Mouse (Mus musculus) intestine, embryonic 14.5 days (tissue): ENCODE measurements around the gene Stk40. TPM values are rescaled to one million over a fixed set of nuclear protein-coding genes. Genes with fewer than 3 reads are reported as not detected.
A peak's percentile ranks its signal among the peaks of the same experiment; 100 is the strongest.

Experiments
- ATAC-seq: fragments of 200-750 bp; cut with Nextera tagmentation; replicated peaks from 2 replicates; pipeline ENCODE4 v1.8.0; 2017; ENCODE audit warnings: low read depth, moderate number of reproducible peaks, moderate TSS enrichment, moderate library complexity; ENCODE audit not compliant: low FRiP score, low TSS enrichment
- DNase-seq: peaks from one replicate; pipeline ENCODE4 v3.0.0-alpha.2; 2018; ENCODE audit warnings: low spot score
- H3K27ac ChIP-seq: fragments of 300-500 bp; sonication (generic); 2 replicates; pipeline ENCODE4 v1.5.1; 2014; ENCODE audit warnings: low read depth, mild to moderate bottlenecking, control low read depth
- H3K27me3 ChIP-seq: fragments of 300-500 bp; sonication (generic); replicated peaks from 2 replicates; pipeline ENCODE4 v1.6.1; 2014; ENCODE audit warnings: low read length, control low read depth; ENCODE audit not compliant: control insufficient read depth, insufficient read depth
- H3K36me3 ChIP-seq: fragments of 300-500 bp; sonication (generic); 2 replicates; pipeline ENCODE4 v1.6.1; 2014; ENCODE audit warnings: low read length, control low read depth; ENCODE audit not compliant: control insufficient read depth, insufficient read depth
- H3K4me1 ChIP-seq: fragments of 300-500 bp; sonication (generic); replicated peaks from 2 replicates; pipeline ENCODE4 v1.6.1; 2014; ENCODE audit warnings: low read length, control low read depth, mixed read lengths; ENCODE audit not compliant: control insufficient read depth, insufficient read depth
- H3K4me2 ChIP-seq: fragments of 300-500 bp; sonication (generic); 2 replicates; pipeline ENCODE4 v1.6.1; 2014; ENCODE audit warnings: low read length
- H3K4me3 ChIP-seq: fragments of 300-500 bp; sonication (generic); 2 replicates; pipeline ENCODE4 v1.5.1; 2014; ENCODE audit warnings: low read depth, low read length, control low read depth, mixed read lengths
- H3K9ac ChIP-seq: fragments of 300-500 bp; sonication (generic); 2 replicates; pipeline ENCODE4 v1.6.1; 2014; ENCODE audit warnings: mild to moderate bottlenecking, low read length
- H3K9me3 ChIP-seq: fragments of 300-500 bp; sonication (generic); 2 replicates; pipeline ENCODE4 v1.6.1; 2016; ENCODE audit warnings: low read length, control low read depth; ENCODE audit not compliant: control insufficient read depth
- WGBS: fragments of 180-500 bp; shearing (Covaris S2); extraction: QIAGEN DNeasy Blood & Tissue Kit; methylation state at CpG from one replicate; pipeline ENCODE4 v1.1.7; 2014; 5-methylcytosine and 5-hydroxymethylcytosine counted together
- polyA plus RNA-seq: library from polyadenylated mRNA; unstranded; fragments of >200 nt; fragmentation: Nextera tagmentation; extraction: Ambion mirVana; gene quantifications from 2 replicates; pipeline ENCODE4 v1.2.1, GENCODE M21; 2014

Stk40 gene
- 22.5 and 23.8 TPM in 2 replicates for polyA plus RNA-seq

- WGBS: under 1% methylated on average over 34 of the region's 34 CpGs
- H3K4me3 ChIP-seq: peak within 1 kb of the TSS; percentile 65
- H3K9me3 ChIP-seq: no peaks in the 10 kb centered on the region
- 0 out of 2 replicates have a peak, but pooled peaks cover under 1% of the 10 kb centered on the region for H3K36me3 ChIP-seq
- H3K27me3 ChIP-seq: no peaks in the 10 kb centered on the region
- DNase-seq (peak; percentile 99), ATAC-seq (peak; percentile 96)
- H3K4me2 ChIP-seq: peak within 1 kb of the TSS; percentile 85
- H3K4me1 ChIP-seq: peaks cover 21% of the 10 kb centered on the region
- peak within 1 kb of the TSS; percentile 85 for H3K27ac ChIP-seq
- H3K9ac ChIP-seq: peak within 1 kb of the TSS; percentile 72
These were observed at the start of gene Stk40 for GRCm38 (mm10) chr4:126103590-126104068. Gene Stk40 (plus strand): TSS chr4:126103957.

- ATAC-seq (peak; percentile 26; the same call in 1 of the 2 replicates), DNase-seq (peak; percentile 51)
- H3K36me3 ChIP-seq: peaks cover 31% of the 10 kb centered on the region
These were observed 46.3 kb upstream of the Stk40 start for GRCm38 (mm10) chr4:126057207-126058133.

GRCm38 (mm10) chr4:126058134-126058996 is 45.4 kb upstream of the Stk40 start, which contains the start of gene Oscp1:
Gene Oscp1 (plus strand): TSS chr4:126058565.
- peak within 1 kb of the TSS; percentile 52; the same call in 1 of the 2 replicates for H3K27ac ChIP-seq
- H3K9ac ChIP-seq: peak within 1 kb of the TSS; percentile 34
- H3K4me1 ChIP-seq: peaks cover 3% of the 10 kb centered on the region; the same call in 1 of the 2 replicates
- H3K9me3 ChIP-seq: no peaks in the 10 kb centered on the region
- WGBS: under 1% methylated on average over 57 of the region's 57 CpGs
- peaks cover 26% of the 10 kb centered on the region for H3K36me3 ChIP-seq
- H3K4me3 ChIP-seq: peak within 1 kb of the TSS; percentile 68
- peak; percentile 95 for ATAC-seq
- H3K4me2 ChIP-seq: peak within 1 kb of the TSS; percentile 78
- H3K27me3 ChIP-seq: no peaks in the 10 kb centered on the region
- peak; percentile 93 for DNase-seq

More at GRCm38 (mm10) chr4:126057207-126058133, 46.3 kb upstream of the Stk40 start:
- Histone ChIP-seq H3K9ac (peak overlapping the region; percentile 34), H3K4me2 (peak overlapping the region; percentile 78), H3K4me1 (peaks cover 3% of the 10 kb centered on the region; the same call in 1 of the 2 replicates), H3K27ac (peak overlapping the region; percentile 52; the same call in 1 of the 2 replicates), H3K27me3 (no peaks in the 10 kb centered on the region), H3K9me3 (no peaks in the 10 kb centered on the region), H3K4me3 (peak overlapping the region; percentile 68)
- WGBS: 13% methylated on average over 19 of the region's 19 CpGs

GRCm38 (mm10) chr4:126058997-126059362 is 44.8 kb upstream of the Stk40 start:
- no peaks in the 10 kb centered on the region for H3K27me3 ChIP-seq
- ATAC-seq (no peak), DNase-seq (no peak)
- peak overlapping the region; percentile 34 for H3K9ac ChIP-seq
- peak overlapping the region; percentile 78 for H3K4me2 ChIP-seq
- no peaks in the 10 kb centered on the region for H3K9me3 ChIP-seq
- peak overlapping the region; percentile 68 for H3K4me3 ChIP-seq
- peaks cover 3% of the 10 kb centered on the region; the same call in 1 of the 2 replicates for H3K4me1 ChIP-seq
- 32% methylated on average over 9 of the region's 9 CpGs for WGBS
- peaks cover 20% of the 10 kb centered on the region for H3K36me3 ChIP-seq
- H3K27ac ChIP-seq: no peak overlapping the region

- 62% methylated on average over 1 of the region's 1 CpGs for WGBS
- DNase-seq: no peak
- Histone ChIP-seq H3K4me3 (no peak overlapping the region), H3K36me3 (no peaks in the 10 kb centered on the region), H3K4me1 (peaks cover under 1% of the 10 kb centered on the region; the same call in 1 of the 2 replicates), H3K4me2 (no peak overlapping the region), H3K9me3 (no peaks in the 10 kb centered on the region), H3K27ac (no peak overlapping the region), H3K9ac (no peak overlapping the region), H3K27me3 (no peaks in the 10 kb centered on the region)
- no peak for ATAC-seq
These were observed 40.9 kb upstream of the Stk40 start for GRCm38 (mm10) chr4:126062856-126063255.

- H3K27me3 ChIP-seq: no peaks in the 10 kb centered on the region
- no peak for DNase-seq
- no peaks in the 10 kb centered on the region for H3K36me3 ChIP-seq
- no peak overlapping the region for H3K4me2 ChIP-seq
- no peak for ATAC-seq
- H3K4me3 ChIP-seq: no peak overlapping the region
- no peaks in the 10 kb centered on the region for H3K4me1 ChIP-seq
- WGBS: 90% methylated on average over 7 of the region's 7 CpGs
- no peak overlapping the region for H3K27ac ChIP-seq
- no peaks in the 10 kb centered on the region for H3K9me3 ChIP-seq
- no peak overlapping the region for H3K9ac ChIP-seq
These were observed 38.5 kb upstream of the Stk40 start for GRCm38 (mm10) chr4:126065241-126065640.

- no peak overlapping the region for H3K4me2 ChIP-seq
- no peak overlapping the region for H3K9ac ChIP-seq
- H3K27ac ChIP-seq: no peak overlapping the region
- 73% methylated on average over 15 of the region's 15 CpGs for WGBS
- H3K4me1 ChIP-seq: no peaks in the 10 kb centered on the region
- no peak for DNase-seq
- H3K36me3 ChIP-seq: no peaks in the 10 kb centered on the region
- H3K27me3 ChIP-seq: no peaks in the 10 kb centered on the region
- H3K9me3 ChIP-seq: no peaks in the 10 kb centered on the region
- no peak for ATAC-seq
- no peak overlapping the region for H3K4me3 ChIP-seq
These were observed 36.2 kb upstream of the Stk40 start for GRCm38 (mm10) chr4:126067401-126068077.
